Mouse (Mus musculus) urinary bladder, postnatal 4 days (tissue): ENCODE results near the gene Rad51b.

Source experiments
- DNase-seq, 2 experiments: peaks; one replicate each; pipeline ENCODE4 v3.0.0; 2021 to 2022; ENCODE audit warnings: low spot score in 2 of 2

Gene Rad51b

GRCm38 (mm10) chr12:79859354-79860247, 562.5 kb downstream of the Rad51b start:
- peak in 1 of 2 experiments; percentile 79 for DNase-seq

GRCm38 (mm10) chr12:79860248-79860555, 563.1 kb downstream of the Rad51b start:
- no peak for DNase-seq
